Mouse (Mus musculus) cerebral cortex, adult 2 months (tissue): ENCODE results near the gene Ifna11.

Source experiments
- whole genome bisulfite sequencing: fragments of 180-500 bp; shearing (Covaris S2); methylation state at CpG from one replicate; pipeline ENCODE4 v1.1.7; 2018; 5-methylcytosine and 5-hydroxymethylcytosine counted together

The Ifna11 gene

GRCm38 (mm10) chr4:88840058-88840457, 20.3 kb downstream of the Ifna11 start:
- 65% methylated on average over 3 of the region's 3 CpGs for WGBS

GRCm38 (mm10) chr4:88841438-88841911, 21.7 kb downstream of the Ifna11 start, which contains the start of gene Ifna4:
Gene Ifna4, plus strand, starts transcription at chr4:88841861.
- WGBS = 76% methylated on average over 2 of the region's 2 CpGs

- WGBS = 19% methylated on average over 2 of the region's 2 CpGs
These were observed 25.6 kb downstream of the Ifna11 start for GRCm38 (mm10) chr4:88845334-88845733.

GRCm38 (mm10) chr4:88849698-88850097, 29.9 kb downstream of the Ifna11 start, which contains the start of gene Ifna1:
Gene Ifna1, plus strand, starts transcription at chr4:88850087.
- 80% methylated on average over 1 of the region's 1 CpGs for WGBS

- 67% methylated on average over 4 of the region's 4 CpGs for WGBS
These were observed 31.4 kb downstream of the Ifna11 start for GRCm38 (mm10) chr4:88851026-88851763.

GRCm38 (mm10) chr4:88863309-88863708, 43.5 kb downstream of the Ifna11 start:
- WGBS = 32% methylated on average over 7 of the region's 7 CpGs

GRCm38 (mm10) chr4:88864599-88864998, 44.8 kb downstream of the Ifna11 start:
- 75% methylated on average over 9 of the region's 9 CpGs for WGBS

- WGBS = 74% methylated on average over 6 of the region's 6 CpGs
These were observed 45.3 kb downstream of the Ifna11 start for GRCm38 (mm10) chr4:88865011-88865569.

- WGBS = 2% methylated on average over 8 of the region's 8 CpGs
These were observed 47.7 kb downstream of the Ifna11 start for GRCm38 (mm10) chr4:88867366-88867925.

- 7% methylated on average over 31 of the region's 31 CpGs for WGBS
These were observed 48.5 kb downstream of the Ifna11 start for GRCm38 (mm10) chr4:88867926-88868911.
